Mouse (Mus musculus) testis, postnatal 14 days (tissue): ENCODE data around the gene Fhod1.

Source experiments
- DNase-seq: peaks from one replicate; pipeline ENCODE4 v3.0.0; 2021; ENCODE audit warnings: low spot score

The Fhod1 gene

DNA sequence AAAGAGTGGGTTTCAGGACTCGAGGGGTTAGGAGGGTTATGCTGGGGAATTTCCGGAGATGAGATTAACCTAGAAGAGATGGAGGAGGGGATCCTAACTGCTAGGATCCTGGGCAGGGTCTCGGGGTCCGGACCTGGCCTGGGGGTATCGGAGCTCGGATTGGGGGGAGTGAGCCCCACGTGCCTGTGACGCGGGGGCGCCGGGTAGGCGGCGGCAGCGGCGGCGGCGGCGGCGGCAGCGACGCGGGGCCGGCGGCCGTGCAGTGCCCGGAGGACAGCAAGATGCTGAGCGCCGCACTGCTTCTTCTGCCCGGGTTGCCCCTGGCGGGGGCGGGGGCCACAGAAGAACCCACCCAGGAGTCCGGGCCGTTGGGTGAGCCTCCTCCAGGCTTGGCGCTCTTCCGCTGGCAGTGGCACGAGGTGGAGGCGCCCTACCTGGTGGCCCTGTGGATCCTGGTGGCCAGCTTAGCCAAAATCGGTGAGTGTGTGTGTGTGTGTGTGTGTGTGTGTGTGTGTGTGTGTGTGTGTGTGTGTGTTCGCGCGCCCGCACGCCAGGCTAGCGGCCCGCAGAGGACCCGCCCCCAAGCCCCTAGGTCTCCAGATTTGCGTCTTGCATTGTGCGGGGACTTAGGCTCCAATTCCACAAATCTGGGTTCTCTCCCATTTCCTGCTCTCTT, 1.5 kb upstream of the Fhod1 start:
- no peak for DNase-seq

GRCm38 (mm10) chr8:105348450-105349095, 820 bp upstream of the Fhod1 start, which contains the start of gene Slc9a5:
TSS of gene Slc9a5 (plus strand) at chr8:105348843.
- DNase-seq, result peak; percentile 80

DNA sequence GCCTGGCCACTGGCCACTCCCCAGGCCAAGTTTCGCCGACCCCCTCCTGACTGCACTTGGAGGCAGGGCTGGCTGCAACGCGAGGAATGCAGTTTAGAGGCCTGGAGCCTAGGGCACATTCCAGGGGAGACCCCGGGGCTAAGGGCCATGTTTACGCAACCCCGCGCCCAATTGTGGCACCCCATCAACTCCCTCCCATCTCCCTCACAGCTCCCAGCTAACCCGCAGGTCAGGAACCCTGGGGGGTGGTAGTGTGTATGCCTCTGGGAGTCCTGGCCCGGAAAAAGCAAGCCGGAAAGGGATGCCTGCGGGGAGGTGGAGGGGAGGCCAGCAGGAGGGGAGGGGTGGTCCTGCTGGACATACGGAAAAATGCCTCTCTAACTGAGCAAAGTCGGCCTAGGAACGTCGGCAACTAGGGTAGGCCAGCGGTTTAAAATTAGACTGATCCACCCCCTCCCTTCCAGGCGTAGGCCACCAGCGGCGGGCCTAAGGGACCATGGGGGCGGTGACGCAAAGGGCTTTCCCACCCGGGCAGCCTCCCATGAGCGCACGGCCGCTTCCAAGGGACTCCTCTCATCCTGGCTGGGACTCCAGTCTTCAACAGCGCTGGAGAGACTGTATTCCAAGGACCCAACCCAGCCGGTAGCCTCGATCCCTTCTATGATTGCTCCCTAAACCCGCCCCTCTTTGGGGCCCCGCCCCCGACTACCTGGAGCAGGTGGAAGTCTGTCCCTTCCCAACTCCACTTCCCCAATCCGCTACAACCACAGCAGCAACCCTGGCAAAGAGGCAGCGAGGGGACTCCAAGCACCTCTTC, 934 bp downstream of the Fhod1 start:
- DNase-seq, result peak; percentile 62

DNA sequence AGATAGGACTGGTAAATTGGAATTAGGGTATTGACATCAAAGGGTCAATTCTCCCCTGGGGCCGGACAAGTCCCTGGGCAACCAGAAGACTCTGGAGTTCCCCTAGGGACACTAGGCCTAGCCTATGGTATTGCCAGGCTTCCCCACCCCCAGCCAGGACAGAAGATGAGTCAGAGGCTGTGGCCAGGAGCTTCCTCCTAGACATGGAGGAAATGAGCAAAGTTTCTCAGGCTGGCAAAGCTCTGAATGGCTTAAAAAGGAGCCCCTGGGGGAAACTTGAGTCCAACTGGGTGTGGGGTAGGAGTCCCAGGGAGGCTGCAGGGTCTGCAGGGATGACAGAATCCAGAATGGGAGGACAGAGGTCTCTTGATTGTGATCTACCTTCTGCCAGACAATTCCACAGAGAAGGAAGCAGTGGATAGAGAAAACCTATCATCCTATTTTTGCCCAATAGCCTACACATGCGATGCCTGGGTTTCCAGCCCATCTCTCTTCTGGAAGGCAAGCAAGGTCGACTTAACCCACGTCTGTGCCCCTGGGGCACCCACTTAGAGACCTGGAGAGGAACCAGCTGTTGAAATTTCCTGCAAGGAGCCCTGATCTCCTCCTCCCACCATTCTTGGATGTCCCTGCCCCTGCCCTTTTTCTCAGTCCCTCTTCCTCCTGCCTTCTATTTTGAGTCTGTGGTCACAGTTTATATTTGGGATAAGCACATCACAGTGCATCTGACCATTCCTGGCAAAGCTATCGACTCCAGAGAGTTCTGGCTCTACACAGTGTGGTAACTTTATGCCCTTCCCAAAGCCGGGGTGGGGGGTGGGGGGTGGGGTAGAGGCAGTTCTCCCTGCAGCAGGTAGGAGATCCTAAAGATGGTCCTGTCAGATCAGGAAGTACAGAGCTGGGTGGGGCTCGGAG, 2.4 kb downstream of the Fhod1 start:
- no peak for DNase-seq

- DNase-seq, result no peak
Observed at GRCm38 (mm10) chr8:105343791-105344574, 3.8 kb downstream of the Fhod1 start.

DNA sequence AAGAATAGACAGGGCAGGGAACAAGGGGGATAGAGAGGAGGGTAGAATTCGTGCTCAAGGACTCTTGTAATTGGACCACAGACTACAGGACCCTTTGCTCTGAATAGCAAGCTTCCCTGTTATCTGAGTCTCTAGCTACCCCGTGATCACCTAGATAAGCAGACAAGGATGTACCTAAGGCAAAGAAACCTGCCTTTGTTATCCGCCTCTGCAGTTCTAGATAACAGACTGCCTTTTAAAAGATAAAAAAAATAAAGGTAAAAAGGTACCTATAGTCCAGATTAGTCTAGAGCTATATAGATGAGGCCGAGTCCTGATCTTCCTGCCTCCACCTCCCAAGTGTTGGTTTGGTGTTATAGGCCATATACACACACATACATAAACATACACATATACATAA, 5.0 kb downstream of the Fhod1 start:
- DNase-seq, result no peak

GRCm38 (mm10) chr8:105341399-105341798, 6.4 kb downstream of the Fhod1 start:
- DNase-seq, result no peak

DNA sequence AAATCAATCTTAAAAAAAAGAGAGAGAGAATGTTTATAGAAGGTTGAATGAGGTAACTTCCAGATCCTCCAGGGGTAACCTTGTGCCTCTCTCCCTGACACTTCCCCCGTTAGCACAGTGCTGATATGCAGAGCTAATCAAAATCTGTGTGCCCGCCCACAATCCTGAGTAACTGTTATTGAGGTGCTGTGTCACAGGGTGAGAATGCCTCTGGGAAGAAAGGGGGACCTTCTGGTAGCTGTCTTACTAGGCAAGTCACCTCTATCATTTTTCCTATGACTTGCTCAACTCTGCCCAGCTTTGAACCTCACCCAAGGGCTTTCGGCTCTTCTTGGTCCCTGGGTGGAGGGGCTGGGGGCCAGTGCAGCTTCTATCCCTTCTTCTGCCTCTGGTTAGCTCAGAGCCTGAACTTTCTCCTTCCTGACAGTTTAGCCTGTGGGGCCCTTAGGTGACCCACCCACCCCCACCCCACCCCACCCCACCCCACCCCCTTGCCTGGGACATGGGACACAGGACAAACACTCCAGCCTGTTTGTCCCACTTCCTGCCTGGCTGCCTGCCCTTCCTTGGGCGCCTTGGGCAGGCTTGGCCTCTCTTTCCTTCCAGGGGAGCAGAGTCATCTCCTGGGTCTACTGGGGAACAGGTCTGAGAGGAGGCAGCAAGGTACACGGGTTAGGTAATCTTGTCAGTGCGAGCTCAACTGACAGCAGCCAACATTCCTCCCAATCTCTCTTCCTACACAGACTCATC, 7.7 kb downstream of the Fhod1 start:
- DNase-seq, result no peak

DNA sequence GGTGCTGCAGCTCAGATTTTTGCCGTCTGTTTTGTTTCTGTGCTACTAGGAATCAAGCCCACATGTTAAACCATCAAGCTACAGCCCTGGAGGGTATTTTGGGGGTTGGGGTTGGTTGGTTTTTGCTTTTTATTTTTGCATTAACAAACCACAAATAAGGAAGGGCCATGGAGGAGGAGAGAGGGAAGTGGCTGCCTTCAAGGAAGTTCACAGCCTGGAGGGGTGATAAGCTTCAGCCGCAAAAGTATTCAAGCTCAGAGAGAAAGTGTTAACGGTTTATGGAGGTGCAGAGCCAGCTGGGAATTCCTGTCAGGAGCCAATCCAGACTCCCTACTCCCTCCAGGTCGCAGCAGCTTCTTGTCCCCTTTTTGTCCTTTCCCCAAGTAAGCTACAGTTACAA, 8.8 kb downstream of the Fhod1 start:
- DNase-seq, result no peak

DNA sequence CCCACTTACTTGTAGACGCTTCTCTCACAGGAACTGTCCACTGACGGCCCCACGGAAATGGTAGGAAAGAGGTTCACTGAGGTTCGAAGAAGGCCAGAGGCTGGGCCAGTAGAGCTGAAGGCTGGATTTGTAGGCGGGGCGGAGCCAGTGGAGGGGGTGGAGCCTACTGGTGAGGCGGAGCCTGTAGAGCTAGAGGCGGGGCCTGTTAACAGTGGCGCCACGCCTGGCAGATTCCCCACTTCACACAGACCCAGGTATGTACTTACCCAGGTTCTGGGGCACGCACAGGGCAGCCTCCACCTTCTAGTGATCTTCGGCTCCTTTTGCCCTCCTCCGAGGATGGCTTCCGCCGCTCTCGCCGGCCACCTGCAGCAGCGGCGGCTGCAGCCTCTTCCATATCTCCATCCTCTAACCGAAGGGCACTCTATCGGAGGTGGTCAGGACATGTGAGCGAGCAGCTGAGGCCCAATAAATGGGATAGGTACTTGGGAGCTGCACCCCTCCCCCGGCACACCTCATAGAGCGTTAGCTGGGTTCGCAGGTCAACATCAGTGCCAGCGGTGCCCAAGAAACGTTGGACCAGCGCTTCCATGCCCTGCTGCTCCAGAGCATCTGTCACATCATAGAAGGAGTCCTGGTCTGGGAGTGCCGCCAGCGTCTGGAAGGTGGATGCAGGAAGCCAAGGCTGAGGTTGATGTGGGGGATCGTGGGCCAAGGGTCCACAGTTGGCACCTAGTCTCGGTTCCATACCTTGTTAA, 11.2 kb downstream of the Fhod1 start:
- DNase-seq, result peak; percentile 72

- no peak for DNase-seq
Observed at GRCm38 (mm10) chr8:105332523-105332922, 15.2 kb downstream of the Fhod1 start.

DNA sequence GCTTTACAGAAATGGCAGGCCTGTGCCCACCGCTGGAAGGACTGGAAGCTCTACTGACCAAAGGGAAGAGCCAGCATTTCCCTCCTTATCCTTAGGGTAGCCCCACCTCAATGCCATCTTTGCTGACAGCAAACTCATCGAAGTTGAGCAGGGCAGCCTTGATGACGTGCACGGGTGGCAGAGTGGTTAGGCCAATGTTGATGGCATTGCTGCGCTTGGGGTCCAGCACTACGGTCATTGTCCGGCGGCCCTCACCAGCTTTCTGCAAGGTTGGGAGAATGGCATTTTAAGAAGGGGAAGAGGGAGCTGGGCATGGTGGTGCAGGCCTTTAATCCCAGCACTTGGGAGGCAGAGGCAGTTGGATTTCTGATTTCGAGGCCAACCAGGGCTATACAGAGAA, 15.8 kb downstream of the Fhod1 start:
- DNase-seq, result no peak

GRCm38 (mm10) chr8:105331469-105331868, 16.3 kb downstream of the Fhod1 start:
- no peak for DNase-seq

GRCm38 (mm10) chr8:105330325-105330724, 17.4 kb downstream of the Fhod1 start:
- DNase-seq, result no peak

- DNase-seq, result no peak
Observed at GRCm38 (mm10) chr8:105326968-105327367, 20.8 kb downstream of the Fhod1 start.

DNA sequence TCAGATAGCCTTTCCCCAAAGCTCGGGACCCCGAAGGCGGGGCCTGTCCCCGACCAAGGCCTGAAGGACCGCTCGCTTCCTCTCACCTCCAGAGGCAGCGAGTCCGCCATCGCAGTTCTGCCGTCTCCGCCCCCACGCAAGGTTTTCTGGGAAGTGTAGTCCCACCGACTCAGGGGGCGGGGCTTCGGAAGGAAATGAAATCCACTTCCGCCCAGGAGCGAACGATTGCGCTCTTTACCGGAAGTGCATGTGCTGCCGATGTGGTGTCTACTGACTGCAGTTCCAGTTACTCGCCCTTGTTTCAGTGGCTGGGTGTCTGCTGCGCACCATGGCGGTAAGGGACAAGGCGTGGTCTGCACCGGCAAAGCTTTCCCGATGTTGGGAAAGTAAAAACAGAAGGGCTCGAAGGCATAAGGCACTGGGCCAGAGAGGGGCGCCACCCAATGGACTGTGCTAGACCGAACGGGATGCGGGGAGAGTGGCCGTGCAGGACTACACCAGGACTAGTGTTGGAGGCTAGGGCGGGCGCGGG, 21.5 kb downstream of the Fhod1 start, which contains the start of the genes Lrrc29 and Tmem208:
Lrrc29 (minus strand) TSS at position 138 of the 532 bp plus-strand sequence.
Tmem208 (plus strand) TSS at position 214 of the 532 bp plus-strand sequence.
- DNase-seq, result peak; percentile 96

- no peak for DNase-seq
Observed at GRCm38 (mm10) chr8:105325641-105326093, 22.1 kb downstream of the Fhod1 start.

DNA sequence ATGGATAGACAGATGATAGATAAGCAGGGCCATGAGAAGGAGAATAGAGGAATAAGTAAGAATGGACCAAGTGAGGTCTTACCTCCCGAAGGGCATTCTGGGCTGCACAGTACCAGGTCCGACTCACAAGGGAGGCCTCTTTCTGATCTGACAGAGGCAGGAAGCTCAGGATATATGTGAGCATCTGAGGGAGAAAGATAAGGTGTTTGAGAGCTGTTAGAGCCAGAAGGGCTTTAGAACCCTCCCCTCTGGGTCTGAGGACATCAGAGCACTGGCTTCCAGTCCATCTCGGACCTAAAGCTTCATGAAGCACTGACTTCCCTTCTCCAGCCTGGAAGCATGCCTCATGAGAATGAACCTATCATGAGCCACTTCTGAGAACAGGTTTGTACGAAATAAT, 24.6 kb downstream of the Fhod1 start:
- DNase-seq, result no peak

DNA sequence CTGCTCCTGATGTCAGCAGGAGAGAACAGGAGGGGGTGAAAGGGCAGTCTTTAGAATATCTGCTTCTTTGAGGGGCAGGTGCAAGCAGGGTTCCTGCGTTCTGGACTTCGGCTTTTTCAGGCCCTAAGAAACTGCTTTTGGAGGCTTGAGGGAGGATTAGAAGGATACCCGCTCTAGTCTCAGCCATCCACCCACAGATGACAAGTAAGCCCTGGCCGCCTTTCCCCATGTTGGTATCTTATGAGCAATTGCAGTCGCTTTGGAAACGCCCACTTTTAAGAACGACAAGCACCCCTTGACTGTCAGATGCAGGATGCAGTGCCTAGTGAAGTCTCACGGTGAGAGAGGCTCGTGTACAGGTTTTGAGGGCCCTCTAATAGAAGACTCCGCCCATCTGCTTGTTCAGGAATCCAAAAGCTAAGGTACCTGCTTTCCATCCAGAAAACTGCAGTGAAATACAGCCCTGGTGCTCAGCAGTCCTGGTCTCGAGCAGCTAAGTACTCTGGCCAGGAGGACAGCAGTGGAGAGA, 29.0 kb downstream of the Fhod1 start:
- DNase-seq, result no peak
